Mouse (Mus musculus) cortical plate, adult 2 months (tissue): ENCODE data around the gene Polg. TPM values are rescaled to one million over a fixed set of nuclear protein-coding genes. Genes with fewer than 3 reads are reported as not detected.

Experiments used
- H3K27ac ChIP-seq: fragments of 200-500 bp; 2 replicates; pipeline ENCODE4 v1.5.1; 2012; ENCODE audit warnings: low read length, control low read depth, inconsistent platforms; ENCODE audit not compliant: insufficient read depth
- H3K4me1 ChIP-seq: fragments of 200-500 bp; 2 replicates; pipeline ENCODE4 v1.6.1; 2011; ENCODE audit warnings: low read length; ENCODE audit not compliant: control insufficient read depth, insufficient read depth
- H3K4me3 ChIP-seq: fragments of 200-500 bp; 2 replicates; pipeline ENCODE4 v1.5.1; 2011; ENCODE audit warnings: mild to moderate bottlenecking, low read length, control low read depth; ENCODE audit not compliant: insufficient read depth
- CTCF ChIP-seq: fragments of 200-500 bp; IDR thresholded peaks from 2 replicates; pipeline ENCODE4 v1.5.1; 2011; ENCODE audit warnings: mild to moderate bottlenecking, control low read depth, low read length; ENCODE audit not compliant: insufficient read depth; ENCODE audit errors: extremely low read depth
- POLR2A ChIP-seq: fragments of 200-500 bp; IDR thresholded peaks from 2 replicates; pipeline ENCODE4 v1.6.1; 2011; ENCODE audit warnings: mild to moderate bottlenecking, low read length, control low read depth; ENCODE audit not compliant: insufficient read depth; ENCODE audit errors: extremely low read depth
- polyA plus RNA-seq: library from polyadenylated mRNA; depleted of rRNA; stranded (reverse); fragments of >200 nt; gene quantifications from 2 replicates; pipeline ENCODE4 v1.2.3, GENCODE M21; 2012

The Polg gene
- polyA plus RNA-seq, 1 experiment, result 80.9 TPM

- Histone ChIP-seq H3K27ac (0 out of 2 replicates have a peak overlapping the region, but pooled peaks have one; percentile 67), H3K4me1 (peaks cover 4% of the 10 kb centered on the region; the same call in 1 of the 2 replicates), H3K4me3 (peak overlapping the region; percentile 67; the same call in 1 of the 2 replicates)
- TF ChIP-seq POLR2A (no peak), CTCF (no peak)
These were observed 37.6 kb upstream of the Polg start for GRCm38 (mm10) chr7:79503656-79504250.

- Histone ChIP-seq H3K4me3 (peak overlapping the region; percentile 67), H3K4me1 (peaks cover 3% of the 10 kb centered on the region; the same call in 1 of the 2 replicates), H3K27ac (peak overlapping the region; percentile 67)
- no peak for TF ChIP-seq CTCF
- no peak for TF ChIP-seq POLR2A
These were observed 36.9 kb upstream of the Polg start for GRCm38 (mm10) chr7:79503103-79503455.

- peak overlapping the region; percentile 67 for H3K4me3 ChIP-seq
- peak overlapping the region; percentile 67 for H3K27ac ChIP-seq
- H3K4me1 ChIP-seq, result 0 out of 2 replicates have a peak, but pooled peaks cover 1% of the 10 kb centered on the region
- TF ChIP-seq POLR2A (0 out of 2 replicates have a peak, but pooled peaks have one; percentile 29), CTCF (no peak)
These were observed 36.3 kb upstream of the Polg start for GRCm38 (mm10) chr7:79502152-79503102.

GRCm38 (mm10) chr7:79501581-79502031 lies 35.4 kb upstream of the Polg start:
- TF ChIP-seq POLR2A, result 0 out of 2 replicates have a peak, but pooled peaks have one; percentile 5
- TF ChIP-seq CTCF, result no peak
- peak overlapping the region; percentile 90 for H3K27ac ChIP-seq
- H3K4me3 ChIP-seq, result peak overlapping the region; percentile 67
- H3K4me1 ChIP-seq, result 0 out of 2 replicates have a peak, but pooled peaks cover 1% of the 10 kb centered on the region

- Histone ChIP-seq H3K27ac (peak overlapping the region; percentile 90), H3K4me3 (peak overlapping the region; percentile 67), H3K4me1 (0 out of 2 replicates have a peak, but pooled peaks cover 1% of the 10 kb centered on the region)
- TF ChIP-seq CTCF (no peak), POLR2A (peak; percentile 52; the same call in 1 of the 2 replicates)
These were observed 34.6 kb upstream of the Polg start for GRCm38 (mm10) chr7:79500681-79501306.

- peak overlapping the region; percentile 92 for H3K27ac ChIP-seq
- no peak for TF ChIP-seq CTCF
- 0 out of 2 replicates have a peak, but pooled peaks cover 1% of the 10 kb centered on the region for H3K4me1 ChIP-seq
- H3K4me3 ChIP-seq, result peak overlapping the region; percentile 67
These were observed 33.7 kb upstream of the Polg start for GRCm38 (mm10) chr7:79499596-79500570.

GRCm38 (mm10) chr7:79498965-79499595 lies 32.9 kb upstream of the Polg start:
- TF ChIP-seq CTCF (no peak), POLR2A (no peak)
- Histone ChIP-seq H3K4me3 (peak overlapping the region; percentile 67), H3K27ac (peak overlapping the region; percentile 92), H3K4me1 (0 out of 2 replicates have a peak, but pooled peaks cover 1% of the 10 kb centered on the region)

- Histone ChIP-seq H3K4me3 (peak overlapping the region; percentile 67; the same call in 1 of the 2 replicates), H3K27ac (no peak overlapping the region), H3K4me1 (0 out of 2 replicates have a peak, but pooled peaks cover 1% of the 10 kb centered on the region)
- TF ChIP-seq CTCF (no peak), POLR2A (no peak)
These were observed 32.2 kb upstream of the Polg start for GRCm38 (mm10) chr7:79498356-79498755.
